Mouse (Mus musculus) hindbrain, embryonic 13.5 days (tissue): ENCODE measurements around the gene Rab4a. TPM values are rescaled to one million over a fixed set of nuclear protein-coding genes. Genes with fewer than 3 reads are reported as not detected.

Source experiments
- ATAC-seq: fragments of 200-750 bp; cut with Nextera tagmentation; 2 replicates; pipeline ENCODE4 v1.8.0; 2017; ENCODE audit warnings: moderate TSS enrichment; ENCODE audit not compliant: low FRiP score
- H3K27ac ChIP-seq: fragments of 300-500 bp; sonication (generic); 2 replicates; pipeline ENCODE4 v1.5.1; 2015; ENCODE audit warnings: inconsistent platforms, mild to moderate bottlenecking, moderate library complexity
- H3K27me3 ChIP-seq: fragments of 300-500 bp; sonication (generic); 2 replicates; pipeline ENCODE4 v1.6.1; 2015; ENCODE audit warnings: mild to moderate bottlenecking, inconsistent platforms
- H3K36me3 ChIP-seq: fragments of 300-500 bp; sonication (generic); 2 replicates; pipeline ENCODE4 v1.6.1; 2015; ENCODE audit warnings: mild to moderate bottlenecking, inconsistent platforms
- H3K4me1 ChIP-seq: fragments of 300-500 bp; sonication (generic); replicated peaks from 2 replicates; pipeline ENCODE4 v1.6.1; 2015; ENCODE audit warnings: inconsistent platforms
- H3K4me2 ChIP-seq: fragments of 300-500 bp; sonication (generic); 2 replicates; pipeline ENCODE4 v1.6.1; 2015; ENCODE audit warnings: inconsistent platforms, mild to moderate bottlenecking, moderate library complexity
- H3K4me3 ChIP-seq: fragments of 300-500 bp; sonication (generic); 2 replicates; pipeline ENCODE4 v1.5.1; 2015; ENCODE audit warnings: mild to moderate bottlenecking, inconsistent platforms
- H3K9ac ChIP-seq: fragments of 300-500 bp; sonication (generic); 2 replicates; pipeline ENCODE4 v1.6.1; 2015; ENCODE audit warnings: mild to moderate bottlenecking, inconsistent platforms
- H3K9me3 ChIP-seq: fragments of 300-500 bp; sonication (generic); 2 replicates; pipeline ENCODE4 v1.6.1; 2016; ENCODE audit warnings: inconsistent platforms
- WGBS: fragments of 180-500 bp; shearing (Covaris S2); methylation state at CpG from one replicate; pipeline ENCODE4 v1.1.7; 2015; 5-methylcytosine and 5-hydroxymethylcytosine counted together
- polyA plus RNA-seq: library from polyadenylated mRNA; unstranded; fragments of >200 nt; fragmentation: Nextera tagmentation; extraction: Ambion mirVana; gene quantifications from 2 replicates; pipeline ENCODE4 v1.2.1, GENCODE M21; 2015

The Rab4a gene
- polyA plus RNA-seq, 1 experiment from 2014 or later: 74.8 TPM

DNA sequence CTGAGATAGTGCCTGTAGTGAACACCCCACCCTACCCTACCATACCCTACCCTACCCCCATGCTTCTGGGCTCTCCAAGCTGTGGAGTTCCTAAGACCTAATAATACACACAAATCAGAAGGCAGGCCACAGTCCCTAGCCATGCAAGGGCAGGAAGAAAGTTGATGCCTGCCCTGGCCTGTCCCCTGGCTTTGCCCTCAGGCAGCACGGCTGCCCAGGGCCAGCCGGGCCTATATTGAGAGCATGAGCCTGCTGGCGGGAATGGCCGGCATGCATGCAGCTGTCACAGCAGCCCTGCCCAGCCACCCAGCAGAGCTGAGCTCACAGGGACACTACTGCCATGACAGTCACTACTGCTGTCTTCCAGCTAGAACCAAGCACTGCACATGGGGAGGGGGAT, 77.3 kb downstream of the Rab4a start:
- Histone ChIP-seq H3K4me2 (no peak overlapping the region), H3K27ac (no peak overlapping the region), H3K9ac (no peak overlapping the region), H3K4me3 (no peak overlapping the region), H3K27me3 (peaks cover 22% of the 10 kb centered on the region), H3K9me3 (no peaks in the 10 kb centered on the region), H3K36me3 (no peaks in the 10 kb centered on the region), H3K4me1 (peaks cover 25% of the 10 kb centered on the region)
- no peak for ATAC-seq
- 77% methylated on average over 4 of the region's 4 CpGs for WGBS

Other genes starting within 250 kb of the Rab4a start
- gene Rhou, start 152.1 kb upstream of the Rab4a start, polyA plus RNA-seq: 11.3 and 12.2 TPM in 2 replicates
- 4.0 and 4.1 TPM in 2 replicates for gene Ccsap, start 54.2 kb downstream of the Rab4a start, polyA plus RNA-seq
- gene Acta1, start 88.8 kb downstream of the Rab4a start, polyA plus RNA-seq: 7.4 and 9.9 TPM in 2 replicates
- 25.3 and 25.4 TPM in 2 replicates for gene Nup133, start 143.3 kb downstream of the Rab4a start, polyA plus RNA-seq
- gene Abcb10, start 177.1 kb downstream of the Rab4a start, polyA plus RNA-seq: 11.8 and 12.0 TPM in 2 replicates
- 23.6 and 24.5 TPM in 2 replicates for gene Taf5l, start 215.4 kb downstream of the Rab4a start, polyA plus RNA-seq
- gene Urb2, start 215.5 kb downstream of the Rab4a start, polyA plus RNA-seq: 3.2 TPM in 2 replicates